Mouse (Mus musculus) monocyte, adult 2 months (primary cell): ENCODE measurements around the gene Olfr654.
A peak's percentile ranks its signal among the peaks of the same experiment; 100 is the strongest.

Experiments
- DNase-seq, 2 experiments: peaks; one replicate each; pipeline ENCODE4 v3.0.0; 2022; ENCODE audit warnings: low spot score in 2 of 2, low read depth in 1 of 2

Gene Olfr654

GRCm38 (mm10) chr7:104586725-104587124 is at the start of gene Olfr654:
TSS of gene Olfr654 (plus strand) at chr7:104587025.
- DNase-seq, result no peak

GRCm38 (mm10) chr7:104549833-104550232 is 37.0 kb upstream of the Olfr654 start, which contains the start of gene Olfr651:
TSS of gene Olfr651 (plus strand) at chr7:104550133.
- no peak for DNase-seq

- DNase-seq, result no peak
These were observed 34.1 kb upstream of the Olfr654 start for GRCm38 (mm10) chr7:104552700-104553099.

- DNase-seq, result no peak
These were observed 26.2 kb upstream of the Olfr654 start, which contains the start of gene Olfr652 for GRCm38 (mm10) chr7:104560601-104561000. TSS of gene Olfr652 (plus strand) at chr7:104560901.

- DNase-seq, result no peak
These were observed 9.8 kb upstream of the Olfr654 start, which contains the start of gene Olfr653 for GRCm38 (mm10) chr7:104577014-104577413. TSS of gene Olfr653 (plus strand) at chr7:104577314.

- no peak for DNase-seq
These were observed 6.0 kb upstream of the Olfr654 start for GRCm38 (mm10) chr7:104580846-104581245.

- DNase-seq, result no peak
These were observed 5.4 kb upstream of the Olfr654 start for GRCm38 (mm10) chr7:104581429-104581828.

- no peak for DNase-seq
These were observed 1.4 kb downstream of the Olfr654 start for GRCm38 (mm10) chr7:104588274-104588673.

GRCm38 (mm10) chr7:104601679-104602078 is 14.9 kb downstream of the Olfr654 start, which contains the start of gene Olfr655:
TSS of gene Olfr655 (minus strand) at chr7:104601779.
- DNase-seq, result no peak

- DNase-seq, result peak; percentile 5 to 35
These were observed 16.3 kb downstream of the Olfr654 start for GRCm38 (mm10) chr7:104603173-104603572.

GRCm38 (mm10) chr7:104604727-104605126 is 17.9 kb downstream of the Olfr654 start:
- no peak for DNase-seq

GRCm38 (mm10) chr7:104613655-104614054 is 26.8 kb downstream of the Olfr654 start, which contains the start of gene Olfr656:
TSS of gene Olfr656 (plus strand) at chr7:104613955.
- DNase-seq, result no peak

- no peak for DNase-seq
These were observed 37.7 kb downstream of the Olfr654 start, which contains the start of gene Olfr657 for GRCm38 (mm10) chr7:104624494-104624893. TSS of gene Olfr657 (plus strand) at chr7:104624794.
